Mouse (Mus musculus) limb, embryonic 15.5 days (tissue): ENCODE measurements around the gene Ptprg. TPM values are rescaled to one million over a fixed set of nuclear protein-coding genes. Genes with fewer than 3 reads are reported as not detected.

Experiments
- ATAC-seq: fragments of 200-750 bp; cut with Nextera tagmentation; 2 replicates; pipeline ENCODE4 v1.8.0; 2017; ENCODE audit warnings: low read depth, moderate TSS enrichment; ENCODE audit not compliant: insufficient number of reproducible peaks, low FRiP score, low TSS enrichment
- H3K27ac ChIP-seq: fragments of 300-500 bp; sonication (generic); 2 replicates; pipeline ENCODE4 v1.5.1; 2015; ENCODE audit warnings: moderate library complexity, mild to moderate bottlenecking, inconsistent platforms
- H3K27me3 ChIP-seq: fragments of 300-500 bp; sonication (generic); 2 replicates; pipeline ENCODE4 v1.6.1; 2015; ENCODE audit warnings: inconsistent platforms
- H3K36me3 ChIP-seq: fragments of 300-500 bp; sonication (generic); 2 replicates; pipeline ENCODE4 v1.6.1; 2015; ENCODE audit warnings: inconsistent platforms
- H3K4me1 ChIP-seq: fragments of 300-500 bp; sonication (generic); 2 replicates; pipeline ENCODE4 v1.6.1; 2015; ENCODE audit warnings: inconsistent platforms
- H3K4me2 ChIP-seq: fragments of 300-500 bp; sonication (generic); 2 replicates; pipeline ENCODE4 v1.6.1; 2015; ENCODE audit warnings: mild to moderate bottlenecking, inconsistent platforms
- H3K4me3 ChIP-seq: fragments of 300-500 bp; sonication (generic); 2 replicates; pipeline ENCODE4 v1.5.1; 2015; ENCODE audit warnings: mild to moderate bottlenecking, inconsistent platforms
- H3K9ac ChIP-seq: fragments of 300-500 bp; sonication (generic); 2 replicates; pipeline ENCODE4 v1.6.1; 2015; ENCODE audit warnings: inconsistent platforms
- H3K9me3 ChIP-seq: fragments of 300-500 bp; sonication (generic); 2 replicates; pipeline ENCODE4 v1.6.1; 2016; ENCODE audit warnings: inconsistent platforms
- WGBS: fragments of 180-500 bp; shearing (Covaris S2); methylation state at CpG from one replicate; pipeline ENCODE4 v1.1.7; 2015; 5-methylcytosine and 5-hydroxymethylcytosine counted together
- polyA plus RNA-seq: library from polyadenylated mRNA; unstranded; fragments of >200 nt; fragmentation: Nextera tagmentation; extraction: Ambion mirVana; gene quantifications from 2 replicates; pipeline ENCODE4 v1.2.1, GENCODE M21; 2015

Gene Ptprg
- polyA plus RNA-seq, 1 experiment from 2014 or later: 27.3 TPM

DNA sequence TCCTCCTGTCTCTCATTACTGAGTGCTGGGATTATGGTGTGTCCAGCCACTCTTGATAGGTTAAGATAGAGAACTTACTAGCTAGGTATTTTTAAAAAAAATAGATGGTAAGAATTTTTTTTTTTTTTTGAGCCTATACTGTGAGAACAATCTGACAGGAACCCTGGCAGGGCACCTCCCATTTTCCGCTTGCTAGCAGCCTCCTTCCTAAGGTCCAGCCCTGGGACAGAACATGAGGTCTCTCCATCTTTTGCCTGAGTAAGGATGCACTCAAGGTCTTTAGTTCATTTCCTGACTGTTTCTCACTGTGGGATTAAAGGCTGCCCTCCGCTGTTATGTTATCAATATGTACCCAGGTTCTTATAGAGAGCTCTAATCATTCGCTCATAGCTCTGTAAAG, 264.7 kb downstream of the Ptprg start:
- ATAC-seq: no peak
- Histone ChIP-seq H3K4me3 (no peak overlapping the region), H3K27ac (no peak overlapping the region), H3K9me3 (no peaks in the 10 kb centered on the region), H3K4me2 (no peak overlapping the region), H3K27me3 (no peaks in the 10 kb centered on the region), H3K9ac (no peak overlapping the region), H3K36me3 (no peaks in the 10 kb centered on the region), H3K4me1 (peaks cover 4% of the 10 kb centered on the region)
- 85% methylated on average over 3 of the region's 3 CpGs for WGBS

DNA sequence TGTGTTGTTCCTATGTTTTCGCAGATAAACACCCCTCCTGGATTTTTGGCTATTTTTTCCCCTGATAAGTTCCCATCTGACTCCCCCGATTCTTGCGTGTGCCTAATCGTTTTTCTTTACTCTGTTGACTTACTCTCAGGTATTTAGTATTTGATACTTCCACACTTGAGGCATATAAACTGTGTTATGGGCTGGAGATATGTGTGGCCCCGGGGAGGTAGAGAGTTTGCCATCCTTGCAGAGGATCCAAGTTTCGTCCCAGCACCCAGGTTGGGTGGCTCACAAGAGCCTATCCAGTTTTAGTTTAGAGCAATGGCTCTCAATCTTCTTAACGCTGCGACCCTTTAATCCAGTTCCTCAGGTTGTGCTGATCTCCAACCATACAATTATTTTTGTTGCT, 265.4 kb downstream of the Ptprg start:
- ATAC-seq: no peak
- H3K4me3 ChIP-seq: no peak overlapping the region
- no peaks in the 10 kb centered on the region for H3K27me3 ChIP-seq
- peaks cover 10% of the 10 kb centered on the region for H3K4me1 ChIP-seq
- no peak overlapping the region for H3K27ac ChIP-seq
- H3K9me3 ChIP-seq: no peaks in the 10 kb centered on the region
- no peak overlapping the region for H3K4me2 ChIP-seq
- H3K9ac ChIP-seq: no peak overlapping the region
- 86% methylated on average over 8 of the region's 8 CpGs for WGBS
- H3K36me3 ChIP-seq: no peaks in the 10 kb centered on the region

DNA sequence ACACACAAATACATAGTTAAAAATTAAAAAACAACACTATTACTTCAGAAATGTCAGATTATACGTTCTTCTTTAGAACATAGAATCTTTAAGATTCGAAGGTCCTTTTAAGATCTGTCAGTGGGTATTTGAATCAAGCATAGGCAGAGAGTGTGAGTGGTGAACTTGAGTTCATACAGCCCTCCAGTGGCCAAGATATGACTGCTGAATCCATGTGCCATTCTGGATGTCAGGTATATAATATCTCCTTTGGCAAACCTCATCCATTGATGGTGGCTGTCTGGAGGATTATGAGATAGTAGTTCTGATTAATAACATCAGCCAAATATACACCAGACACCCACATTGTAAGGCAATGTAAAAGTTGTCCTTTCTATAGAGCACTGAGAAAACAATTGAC, 266.0 kb downstream of the Ptprg start:
- H3K36me3 ChIP-seq: no peaks in the 10 kb centered on the region
- peaks cover 14% of the 10 kb centered on the region for H3K4me1 ChIP-seq

DNA sequence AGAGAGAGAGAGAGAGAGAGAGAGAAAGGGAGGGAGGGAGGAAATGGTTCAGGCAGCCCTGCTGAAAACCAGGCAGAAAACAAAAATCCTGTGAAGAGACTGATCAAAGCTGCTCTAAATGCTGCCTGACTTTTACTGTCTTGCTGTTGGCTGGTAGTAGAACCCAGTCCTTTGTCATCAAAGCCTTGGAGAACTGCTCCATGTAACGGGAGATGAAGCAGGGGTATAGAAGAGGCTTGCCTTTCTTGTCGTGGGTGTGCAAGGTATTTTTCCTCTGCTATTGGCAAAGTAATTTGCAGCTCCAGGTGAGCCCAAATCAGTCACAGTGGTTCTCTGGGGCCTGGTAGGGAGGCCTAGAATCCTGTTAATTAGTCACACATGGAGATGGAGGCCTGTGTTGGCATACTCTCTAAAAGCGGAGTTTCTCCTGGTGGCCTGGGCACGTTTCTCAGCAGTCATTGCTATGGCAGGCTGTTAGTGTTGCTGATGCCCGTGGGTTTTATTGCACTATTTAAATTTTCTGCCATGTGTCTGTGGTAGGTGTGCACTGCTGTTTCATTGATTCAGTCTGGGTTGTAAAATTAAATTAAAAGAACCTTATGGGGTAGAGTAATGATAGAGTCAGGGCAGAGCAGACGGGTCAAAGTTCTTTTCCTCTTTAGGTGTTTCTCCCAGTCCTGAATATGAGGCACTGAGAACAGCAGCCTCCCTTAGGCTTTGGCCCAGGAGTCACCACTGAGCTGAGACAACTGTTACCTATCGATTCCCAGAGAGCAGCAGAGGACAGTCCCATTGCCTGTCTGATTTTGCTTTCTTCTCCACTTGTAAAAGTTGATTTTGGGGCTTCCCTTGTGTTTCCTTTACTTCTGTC, 269.7 kb downstream of the Ptprg start:
- Histone ChIP-seq H3K9ac (no peak overlapping the region), H3K27ac (no peak overlapping the region)

More for the DNA sequence above, 266.0 kb downstream of the Ptprg start:
- WGBS: 86% methylated on average over 2 of the region's 2 CpGs
- H3K9ac ChIP-seq: no peak overlapping the region
- H3K27ac ChIP-seq: no peak overlapping the region
- no peak overlapping the region for H3K4me3 ChIP-seq
- no peaks in the 10 kb centered on the region for H3K9me3 ChIP-seq
- ATAC-seq: no peak
- no peaks in the 10 kb centered on the region for H3K27me3 ChIP-seq
- no peak overlapping the region for H3K4me2 ChIP-seq

DNA sequence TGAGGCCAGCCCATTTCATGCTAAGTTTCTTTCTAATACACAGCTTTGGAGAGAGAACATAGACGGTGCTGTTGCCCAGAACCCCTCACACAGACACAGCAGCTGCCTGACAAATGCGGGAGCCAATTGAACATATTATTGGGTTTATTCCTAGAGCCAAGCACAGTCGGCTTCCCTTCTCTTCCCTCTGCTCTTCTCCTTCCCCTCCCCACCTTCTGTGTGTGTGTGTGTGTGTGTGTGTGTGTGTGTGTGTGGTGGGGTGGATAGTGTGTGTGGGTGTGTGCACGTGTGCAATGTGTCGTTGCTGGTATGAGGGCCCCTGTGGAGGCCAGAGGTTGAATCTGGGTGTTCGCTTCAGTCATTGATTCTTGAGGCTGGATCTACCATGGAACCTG, 270.4 kb downstream of the Ptprg start:
- H3K4me1 ChIP-seq: peaks cover 20% of the 10 kb centered on the region
- H3K4me2 ChIP-seq: no peak overlapping the region
- H3K27ac ChIP-seq: no peak overlapping the region
- 43% methylated on average over 6 of the region's 6 CpGs for WGBS
- no peaks in the 10 kb centered on the region for H3K36me3 ChIP-seq
- 0 out of 2 replicates have a peak, but pooled peaks have one; percentile 35 for ATAC-seq
- H3K4me3 ChIP-seq: no peak overlapping the region
- H3K9me3 ChIP-seq: no peaks in the 10 kb centered on the region
- no peaks in the 10 kb centered on the region for H3K27me3 ChIP-seq
- H3K9ac ChIP-seq: no peak overlapping the region

More for the DNA sequence above, 269.7 kb downstream of the Ptprg start:
- Histone ChIP-seq H3K9me3 (no peaks in the 10 kb centered on the region), H3K27me3 (no peaks in the 10 kb centered on the region), H3K4me3 (no peak overlapping the region), H3K4me2 (no peak overlapping the region), H3K36me3 (no peaks in the 10 kb centered on the region), H3K4me1 (peaks cover 20% of the 10 kb centered on the region)
- ATAC-seq: no peak
- 29% methylated on average over 7 of the region's 7 CpGs for WGBS

DNA sequence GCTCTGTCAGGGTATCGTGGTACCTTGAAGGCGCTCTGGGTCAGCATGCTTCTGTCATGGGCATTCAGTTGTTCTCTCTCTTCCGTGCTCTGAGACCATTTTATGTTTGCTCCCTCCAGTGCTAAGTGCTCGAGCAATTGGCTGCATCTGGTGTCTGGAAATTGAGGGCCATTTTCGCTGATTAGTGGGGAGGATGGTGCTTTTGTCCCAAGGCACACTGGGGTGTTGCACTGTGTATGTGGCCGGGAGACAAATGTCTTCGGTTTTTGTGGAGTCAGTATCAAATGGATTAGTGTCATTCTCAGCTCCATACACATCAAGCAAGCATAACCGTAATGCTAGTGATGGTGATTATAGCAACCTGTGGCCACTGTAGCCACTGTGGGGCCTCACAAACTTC, 271.6 kb downstream of the Ptprg start:
- no peak overlapping the region for H3K4me3 ChIP-seq
- no peak for ATAC-seq
- H3K4me1 ChIP-seq: peaks cover 20% of the 10 kb centered on the region
- no peak overlapping the region for H3K27ac ChIP-seq
- H3K9ac ChIP-seq: no peak overlapping the region
- WGBS: 64% methylated on average over 8 of the region's 8 CpGs
- H3K9me3 ChIP-seq: no peaks in the 10 kb centered on the region
- H3K27me3 ChIP-seq: no peaks in the 10 kb centered on the region
- H3K36me3 ChIP-seq: no peaks in the 10 kb centered on the region
- no peak overlapping the region for H3K4me2 ChIP-seq

DNA sequence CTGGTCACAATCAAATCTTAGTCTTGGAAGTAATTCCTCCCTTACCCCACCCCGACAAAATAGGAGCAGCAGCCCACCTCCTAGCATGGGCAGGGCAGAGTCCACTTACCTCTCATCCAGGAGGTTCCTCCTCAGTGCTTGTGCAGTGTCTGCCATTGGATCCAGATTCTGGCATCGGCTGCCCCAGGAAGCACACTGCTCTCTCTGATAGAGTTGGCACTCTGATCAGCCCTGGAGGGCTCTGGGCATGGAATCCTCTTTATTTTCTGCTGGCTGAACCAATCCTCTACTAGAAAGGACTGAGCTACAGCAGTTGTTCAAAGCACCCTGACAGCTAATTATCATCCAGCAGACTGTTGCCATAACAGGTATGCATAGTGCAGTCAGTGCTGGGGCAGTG, 272.2 kb downstream of the Ptprg start:
- peaks cover 20% of the 10 kb centered on the region for H3K4me1 ChIP-seq
- no peaks in the 10 kb centered on the region for H3K9me3 ChIP-seq
- no peaks in the 10 kb centered on the region for H3K36me3 ChIP-seq
- no peak for ATAC-seq
- no peak overlapping the region for H3K9ac ChIP-seq
- no peak overlapping the region for H3K4me3 ChIP-seq
- H3K4me2 ChIP-seq: no peak overlapping the region
- no peaks in the 10 kb centered on the region for H3K27me3 ChIP-seq
- 81% methylated on average over 2 of the region's 2 CpGs for whole genome bisulfite sequencing
- H3K27ac ChIP-seq: no peak overlapping the region

DNA sequence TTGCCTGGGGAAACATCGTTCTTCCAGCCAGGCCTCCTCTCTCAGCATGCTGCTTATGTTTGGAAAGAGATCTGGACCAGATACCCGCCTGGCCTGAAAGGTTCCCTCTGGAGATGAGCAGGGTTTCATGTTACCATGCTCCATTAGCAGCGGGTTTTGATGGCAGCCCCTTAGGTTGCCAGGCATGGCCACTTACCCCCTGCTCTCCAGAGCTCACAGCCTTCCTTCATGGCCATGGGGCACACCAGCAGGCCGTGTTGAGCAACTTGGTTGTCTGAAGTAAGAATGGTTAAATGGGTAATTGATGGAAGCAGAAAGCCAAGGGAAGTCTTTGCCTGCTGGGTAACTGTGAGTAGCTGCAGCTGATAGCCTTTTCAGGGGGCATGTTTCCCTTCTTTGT, 274.8 kb downstream of the Ptprg start:
- Histone ChIP-seq H3K9ac (no peak overlapping the region), H3K4me2 (no peak overlapping the region), H3K4me3 (no peak overlapping the region), H3K36me3 (no peaks in the 10 kb centered on the region), H3K27ac (no peak overlapping the region), H3K4me1 (peaks cover 16% of the 10 kb centered on the region), H3K27me3 (no peaks in the 10 kb centered on the region), H3K9me3 (no peaks in the 10 kb centered on the region)
- WGBS: 30% methylated on average over 4 of the region's 4 CpGs
- no peak for ATAC-seq

DNA sequence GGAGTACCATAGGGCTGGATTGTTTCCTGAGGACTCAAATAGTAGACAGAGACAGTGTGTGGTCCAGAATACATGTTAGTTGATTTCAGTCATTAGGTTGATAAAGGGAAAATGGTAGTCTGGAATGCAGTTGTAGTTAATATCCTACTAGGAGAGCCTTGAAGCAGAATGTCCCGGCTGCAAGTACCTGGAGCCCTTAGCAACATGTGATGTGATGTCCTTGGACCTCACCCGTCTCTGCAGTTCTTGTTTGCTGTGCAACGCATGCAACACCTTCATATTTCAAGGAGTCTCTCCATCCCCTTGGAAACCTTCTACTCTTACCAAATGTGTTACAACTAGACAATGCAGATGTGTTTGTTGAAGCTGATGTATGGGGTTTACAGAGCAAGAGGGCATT, 280.3 kb downstream of the Ptprg start:
- Histone ChIP-seq H3K27me3 (no peaks in the 10 kb centered on the region), H3K36me3 (no peaks in the 10 kb centered on the region), H3K27ac (no peak overlapping the region), H3K9me3 (no peaks in the 10 kb centered on the region), H3K4me1 (no peaks in the 10 kb centered on the region; the same call in 1 of the 2 replicates), H3K4me3 (no peak overlapping the region), H3K9ac (no peak overlapping the region), H3K4me2 (no peak overlapping the region)
- 89% methylated on average over 3 of the region's 3 CpGs for WGBS
- no peak for ATAC-seq

DNA sequence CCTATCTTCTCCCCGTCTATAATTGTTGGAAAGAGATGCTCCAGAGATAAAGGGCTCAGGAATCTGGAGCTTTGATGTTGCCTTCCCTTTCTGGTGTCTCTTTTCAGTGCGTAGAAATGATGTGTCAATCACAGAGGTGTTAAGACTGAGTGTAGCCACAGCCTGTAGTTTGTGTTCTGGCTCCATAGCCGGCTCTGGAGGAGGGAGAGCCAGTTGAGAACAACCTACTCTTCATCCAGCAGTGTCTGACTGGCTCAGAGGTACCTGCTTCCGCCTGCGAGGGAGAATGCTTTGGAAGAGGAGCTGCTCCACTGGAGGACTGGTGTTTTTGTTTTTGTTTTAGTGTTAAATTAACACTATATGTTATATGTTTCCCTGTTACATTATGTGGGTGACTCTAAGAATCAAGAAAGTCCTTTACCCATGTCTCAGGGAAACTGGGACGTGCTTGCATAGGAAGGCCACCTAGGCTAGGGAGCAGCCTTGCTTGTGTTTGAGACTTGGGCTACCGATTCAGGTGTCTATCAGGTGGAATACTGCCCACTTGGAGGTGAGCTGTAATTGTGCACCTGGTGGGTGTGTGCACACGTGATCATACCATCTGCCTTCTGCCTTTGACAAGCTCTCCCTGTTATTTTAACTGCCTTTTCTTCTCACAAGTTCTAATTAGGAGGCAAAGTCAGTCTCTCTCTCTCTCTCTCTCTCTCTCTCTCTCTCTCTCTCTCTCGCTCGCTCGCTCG, 282.5 kb downstream of the Ptprg start:
- H3K9me3 ChIP-seq: no peaks in the 10 kb centered on the region
- H3K27ac ChIP-seq: no peak overlapping the region
- no peak for ATAC-seq
- 73% methylated on average over 12 of the region's 12 CpGs for WGBS
- no peak overlapping the region for H3K9ac ChIP-seq
- no peak overlapping the region for H3K4me3 ChIP-seq
- no peak overlapping the region for H3K4me2 ChIP-seq
- H3K36me3 ChIP-seq: no peaks in the 10 kb centered on the region
- no peaks in the 10 kb centered on the region; the same call in 1 of the 2 replicates for H3K4me1 ChIP-seq
- no peaks in the 10 kb centered on the region for H3K27me3 ChIP-seq

DNA sequence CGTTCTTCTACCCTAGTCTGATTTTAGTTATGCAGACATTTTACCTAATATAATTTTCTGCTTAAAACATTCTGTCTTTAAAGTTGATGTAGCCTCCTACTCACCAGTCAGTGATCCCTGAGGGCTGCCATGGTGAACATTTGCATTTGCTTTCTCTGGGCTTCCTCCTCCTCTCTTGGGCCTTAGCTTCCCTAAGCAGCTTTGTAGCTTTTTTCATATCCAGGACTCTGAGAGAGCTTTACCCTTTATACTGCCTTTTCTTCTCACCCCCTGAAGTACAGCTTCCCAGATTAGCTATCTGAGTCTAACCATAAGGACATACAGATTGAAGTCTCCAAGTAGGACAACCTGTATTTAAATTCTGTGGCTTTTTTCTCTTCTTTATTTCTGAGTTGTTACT, 284.4 kb downstream of the Ptprg start:
- H3K4me3 ChIP-seq: no peak overlapping the region

DNA sequence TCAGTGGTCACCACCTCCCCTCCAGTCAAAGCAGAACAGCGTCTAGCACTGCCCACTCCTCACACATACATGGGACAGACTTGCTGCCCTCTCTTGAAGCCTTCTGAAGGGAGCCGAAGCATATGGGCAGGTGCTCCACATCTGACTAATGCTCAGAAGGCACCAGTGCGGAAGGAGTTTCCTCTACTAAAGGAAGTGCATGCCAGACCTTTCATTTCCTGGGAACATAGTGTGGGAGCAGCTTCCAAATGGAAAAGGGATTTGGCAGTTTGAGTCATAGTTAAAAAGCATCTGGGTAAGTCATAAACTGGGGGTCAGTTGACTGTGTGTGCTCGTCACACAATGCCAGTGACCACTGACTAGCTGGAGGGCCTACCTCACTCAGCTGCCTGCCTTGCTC, 288.3 kb downstream of the Ptprg start:
- Histone ChIP-seq H3K27ac (no peak overlapping the region), H3K9me3 (no peaks in the 10 kb centered on the region), H3K9ac (no peak overlapping the region), H3K4me3 (no peak overlapping the region), H3K4me1 (peaks cover 5% of the 10 kb centered on the region; the same call in 1 of the 2 replicates), H3K4me2 (no peak overlapping the region), H3K27me3 (no peaks in the 10 kb centered on the region), H3K36me3 (no peaks in the 10 kb centered on the region)
- no peak for ATAC-seq
- WGBS: 55% methylated on average over 4 of the region's 4 CpGs

More for the DNA sequence above, 284.4 kb downstream of the Ptprg start:
- no peaks in the 10 kb centered on the region for H3K27me3 ChIP-seq
- no peaks in the 10 kb centered on the region for H3K36me3 ChIP-seq
- 76% methylated on average over 1 of the region's 1 CpGs for WGBS
- no peak overlapping the region for H3K27ac ChIP-seq
- H3K4me1 ChIP-seq: peaks cover 5% of the 10 kb centered on the region; the same call in 1 of the 2 replicates
- H3K9ac ChIP-seq: no peak overlapping the region
- no peak for ATAC-seq
- no peak overlapping the region for H3K4me2 ChIP-seq
- no peaks in the 10 kb centered on the region for H3K9me3 ChIP-seq
